ENCODE assay signal across 15 mouse cellular contexts in the genomic region with DNA sequence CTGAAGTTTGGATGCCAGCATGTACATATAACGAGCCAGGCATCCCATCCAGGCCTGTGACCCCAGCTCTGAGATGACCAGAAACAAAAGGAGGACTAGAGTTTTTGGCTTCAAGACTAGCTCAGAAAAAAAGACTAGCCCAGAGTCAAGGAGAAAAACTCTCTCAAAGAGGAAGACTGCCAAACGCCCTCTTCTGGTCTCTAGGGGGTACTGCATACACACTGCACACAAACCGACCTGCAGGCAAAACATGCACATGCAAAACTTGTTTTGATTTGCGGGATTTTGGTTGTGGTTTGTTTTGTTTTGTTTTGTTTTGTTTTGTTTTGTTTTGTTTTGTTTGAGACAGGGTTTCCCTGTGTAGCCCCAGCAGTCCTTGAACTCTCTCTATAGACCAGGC. TPM values are rescaled to one million over a fixed set of nuclear protein-coding genes. Genes with fewer than 3 reads are reported as not detected.
DNase-seq lines count a peak whose midpoint lies in the region; ATAC-seq and TF ChIP-seq lines count a peak whose summit lies in the region.
"Had no signal": no experiment of that assay in that cellular context is flagged by ENCODE, and none has a peak within 500 bp of the region (broad histone marks: within the 10 kb centered on the region; RNA-seq: fewer than 3 reads in every experiment).

No protein-coding gene starts in this region.

- H3K4me1 ChIP-seq in hindbrain, postnatal 0 days (ENCODE audit: insufficient read depth, low read length) = no peaks in the 10 kb centered on the region
- H3K4me1 ChIP-seq in hindbrain, embryonic 16.5 days (ENCODE audit: control insufficient read depth, insufficient read depth, low read depth, low read length) = no peaks in the 10 kb centered on the region
- no peaks in the 10 kb centered on the region for H3K4me1 ChIP-seq in lung, postnatal 0 days (ENCODE audit: insufficient read depth, low read depth, low read length)
- H3K4me1 ChIP-seq in midbrain, embryonic 10.5 days = no peaks in the 10 kb centered on the region
- H3K4me1 ChIP-seq: forebrain, embryonic 12.5 days; heart, embryonic 13.5 days; liver, embryonic 15.5 days had no signal

- TF ChIP-seq CTCF in hindbrain, postnatal 0 days (IDR thresholded peaks at IDR 0.05; ENCODE audit: low read depth) = peak; percentile 54
- TF ChIP-seq CTCF in lung, postnatal 0 days (IDR thresholded peaks at IDR 0.05) = peak; percentile 36

- H3K9me3 ChIP-seq in hindbrain, postnatal 0 days (ENCODE audit: low read length) = no peaks in the 10 kb centered on the region
- H3K9me3 ChIP-seq in hindbrain, embryonic 16.5 days (ENCODE audit: control insufficient read depth, low read length) = peaks cover 2% of the 10 kb centered on the region; the same call in 1 of the 2 replicates
- H3K9me3 ChIP-seq in lung, postnatal 0 days (ENCODE audit: low read length) = no peaks in the 10 kb centered on the region
- no peaks in the 10 kb centered on the region for H3K9me3 ChIP-seq in midbrain, embryonic 10.5 days (replicated peaks)
- H3K9me3 ChIP-seq: heart, embryonic 13.5 days; liver, embryonic 15.5 days had no signal

- no peak for TF ChIP-seq EP300 in lung, postnatal 0 days (IDR thresholded peaks at IDR 0.05)

- peaks cover 3% of the 10 kb centered on the region; the same call in 1 of the 2 replicates for H3K36me3 ChIP-seq in hindbrain, postnatal 0 days (ENCODE audit: insufficient read depth, low read length)
- peaks cover 21% of the 10 kb centered on the region for H3K36me3 ChIP-seq in hindbrain, embryonic 16.5 days (ENCODE audit: control insufficient read depth, insufficient read depth, low read length)
- H3K36me3 ChIP-seq in lung, postnatal 0 days (ENCODE audit: insufficient read depth, low read length) = no peaks in the 10 kb centered on the region
- no peaks in the 10 kb centered on the region for H3K36me3 ChIP-seq in splenic B cell, adult 2 months (ENCODE audit: control insufficient read depth, insufficient read depth, low read length, poor library complexity, severe bottlenecking)
- H3K36me3 ChIP-seq in midbrain, embryonic 10.5 days = no peaks in the 10 kb centered on the region
- H3K36me3 ChIP-seq: forebrain, embryonic 12.5 days; heart, embryonic 13.5 days; liver, embryonic 15.5 days had no signal

- H3K4me3 ChIP-seq in hindbrain, postnatal 0 days (ENCODE audit: low read length) = no peak overlapping the region
- H3K4me3 ChIP-seq in hindbrain, embryonic 16.5 days (ENCODE audit: low read length) = no peak overlapping the region
- no peak overlapping the region for H3K4me3 ChIP-seq in lung, postnatal 0 days (ENCODE audit: low read depth, low read length)
- no peak overlapping the region for H3K4me3 ChIP-seq in midbrain, embryonic 10.5 days
- H3K4me3 ChIP-seq: forebrain, embryonic 12.5 days; heart, embryonic 13.5 days; liver, embryonic 15.5 days had no signal

- WGBS in hindbrain, postnatal 0 days = 77% methylated on average over 4 of the region's 4 CpGs
- WGBS in hindbrain, embryonic 16.5 days = 87% methylated on average over 4 of the region's 4 CpGs
- 77% methylated on average over 4 of the region's 4 CpGs for WGBS in lung, postnatal 0 days
- 85% methylated on average over 4 of the region's 4 CpGs for WGBS in midbrain, embryonic 10.5 days

- no peaks in the 10 kb centered on the region for H3K27me3 ChIP-seq in hindbrain, postnatal 0 days (ENCODE audit: insufficient read depth, low read length)
- no peaks in the 10 kb centered on the region for H3K27me3 ChIP-seq in hindbrain, embryonic 16.5 days (replicated peaks; ENCODE audit: control insufficient read depth, insufficient read depth, low read length)
- H3K27me3 ChIP-seq in lung, postnatal 0 days (replicated peaks; ENCODE audit: insufficient read depth, low read length) = no peaks in the 10 kb centered on the region
- no peaks in the 10 kb centered on the region; the same call in 1 of the 2 replicates for H3K27me3 ChIP-seq in splenic B cell, adult 2 months (ENCODE audit: control insufficient read depth, insufficient read depth, low read length, poor library complexity, severe bottlenecking)
- peaks cover 12% of the 10 kb centered on the region for H3K27me3 ChIP-seq in midbrain, embryonic 10.5 days (ENCODE audit: low read depth, poor library complexity, severe bottlenecking)

- DNase-seq in hindbrain, postnatal 0 days (ENCODE audit: low spot score) = no peak
- no peak for DNase-seq in lung, postnatal 0 days (ENCODE audit: low spot score)
- no peak for DNase-seq in lung, adult 18-20 months
- peak; percentile 11 for DNase-seq in NIH3T3 (ENCODE audit: low read depth)
- peak; percentile 29 for DNase-seq in splenic B cell, adult 2 months (ENCODE audit: low read depth, low spot score)
- DNase-seq in yolk sac, embryonic 10.5 days (ENCODE audit: low spot score) = no peak
- DNase-seq in midbrain, embryonic 10.5 days (ENCODE audit: low spot score) = no peak
- DNase-seq: cerebellum, adult 18-20 months; gastrocnemius, postnatal 25 days; kidney, adult 8-10 months; spleen, adult 18-20 months had no signal

- H3K27ac ChIP-seq in hindbrain, postnatal 0 days = no peak overlapping the region
- no peak overlapping the region for H3K27ac ChIP-seq in hindbrain, embryonic 16.5 days (ENCODE audit: low read depth, low read length)
- H3K27ac ChIP-seq in lung, postnatal 0 days (ENCODE audit: low read length) = no peak overlapping the region
- no peak overlapping the region for H3K27ac ChIP-seq in midbrain, embryonic 10.5 days (replicated peaks)
- H3K27ac ChIP-seq: forebrain, embryonic 12.5 days; heart, embryonic 13.5 days; liver, embryonic 15.5 days had no signal

- H3K4me2 ChIP-seq in hindbrain, postnatal 0 days (ENCODE audit: low read depth, low read length) = no peak overlapping the region
- no peak overlapping the region for H3K4me2 ChIP-seq in hindbrain, embryonic 16.5 days (ENCODE audit: low read length)
- H3K4me2 ChIP-seq in lung, postnatal 0 days (replicated peaks; ENCODE audit: low read depth, low read length) = no peak overlapping the region
- H3K4me2 ChIP-seq: forebrain, embryonic 12.5 days; heart, embryonic 13.5 days; liver, embryonic 15.5 days had no signal

- no peak for ATAC-seq in hindbrain, postnatal 0 days
- no peak for ATAC-seq in hindbrain, embryonic 16.5 days
- ATAC-seq in lung, postnatal 0 days = no peak

- no peak overlapping the region for H3K9ac ChIP-seq in hindbrain, postnatal 0 days (replicated peaks; ENCODE audit: low read length)
- no peak overlapping the region for H3K9ac ChIP-seq in hindbrain, embryonic 16.5 days (ENCODE audit: low read depth, low read length)
- no peak overlapping the region for H3K9ac ChIP-seq in lung, postnatal 0 days (replicated peaks; ENCODE audit: low read depth)
- H3K9ac ChIP-seq: forebrain, embryonic 12.5 days; heart, embryonic 13.5 days; liver, embryonic 15.5 days had no signal

RNA-seq across cellular contexts. Expression of a gene that starts 7.5 kb away (rescaled TPM):
- 24.1 and 24.8 TPM in 2 replicates for total RNA-seq in hindbrain, postnatal 0 days (2014; rRNA removed)
- polyA plus RNA-seq in hindbrain, postnatal 0 days (2015; fragmentation: Nextera tagmentation; extraction: Ambion mirVana) = 2.8 and 3.4 TPM in 2 replicates
- polyA plus RNA-seq in hindbrain, embryonic 16.5 days (2015; fragmentation: Nextera tagmentation; extraction: Ambion mirVana) = 3.1 and 3.7 TPM in 2 replicates
- polyA plus RNA-seq in lung, postnatal 0 days (2015; fragmentation: Nextera tagmentation; extraction: Ambion mirVana) = 0.20 and 0.21 TPM in 2 replicates
- 0.30 and 0.52 TPM in 2 replicates for polyA plus RNA-seq in midbrain, embryonic 10.5 days (2016; fragmentation: Nextera tagmentation; extraction: Ambion mirVana)

RNA-seq across cellular contexts. Expression of a gene that starts 7.8 kb away (rescaled TPM):
- total RNA-seq in hindbrain, postnatal 0 days (2014; rRNA removed) = 19.7 and 23.9 TPM in 2 replicates
- 23.0 and 23.4 TPM in 2 replicates for polyA plus RNA-seq in hindbrain, postnatal 0 days (2015; fragmentation: Nextera tagmentation; extraction: Ambion mirVana)
- polyA plus RNA-seq in hindbrain, embryonic 16.5 days (2015; fragmentation: Nextera tagmentation; extraction: Ambion mirVana) = 23.4 and 23.7 TPM in 2 replicates
- polyA plus RNA-seq in lung, postnatal 0 days (2015; fragmentation: Nextera tagmentation; extraction: Ambion mirVana) = 61.7 and 63.4 TPM in 2 replicates
- 38.9 and 40.9 TPM in 2 replicates for polyA plus RNA-seq in midbrain, embryonic 10.5 days (2016; fragmentation: Nextera tagmentation; extraction: Ambion mirVana)

RNA-seq across cellular contexts. Expression of a gene that starts 33.6 kb away (rescaled TPM):
- 5.0 and 6.3 TPM in 2 replicates for total RNA-seq in hindbrain, postnatal 0 days (2014; rRNA removed)
- polyA plus RNA-seq in hindbrain, postnatal 0 days (2015; fragmentation: Nextera tagmentation; extraction: Ambion mirVana) = 7.9 and 8.4 TPM in 2 replicates
- 9.7 and 10.7 TPM in 2 replicates for polyA plus RNA-seq in hindbrain, embryonic 16.5 days (2015; fragmentation: Nextera tagmentation; extraction: Ambion mirVana)
- polyA plus RNA-seq in lung, postnatal 0 days (2015; fragmentation: Nextera tagmentation; extraction: Ambion mirVana) = 33.0 TPM in 2 replicates
- 18.9 and 21.9 TPM in 2 replicates for polyA plus RNA-seq in midbrain, embryonic 10.5 days (2016; fragmentation: Nextera tagmentation; extraction: Ambion mirVana)

RNA-seq across cellular contexts. Expression of a gene that starts 46.7 kb away (rescaled TPM):
- total RNA-seq in hindbrain, postnatal 0 days (2014; rRNA removed) = 7.2 and 9.4 TPM in 2 replicates
- polyA plus RNA-seq in hindbrain, postnatal 0 days (2015; fragmentation: Nextera tagmentation; extraction: Ambion mirVana) = 7.7 and 8.8 TPM in 2 replicates
- 9.8 and 11.4 TPM in 2 replicates for polyA plus RNA-seq in hindbrain, embryonic 16.5 days (2015; fragmentation: Nextera tagmentation; extraction: Ambion mirVana)
- polyA plus RNA-seq in lung, postnatal 0 days (2015; fragmentation: Nextera tagmentation; extraction: Ambion mirVana) = 79.4 and 79.6 TPM in 2 replicates
- polyA plus RNA-seq in midbrain, embryonic 10.5 days (2016; fragmentation: Nextera tagmentation; extraction: Ambion mirVana) = 16.4 and 19.2 TPM in 2 replicates

RNA-seq across cellular contexts. Expression of a gene that starts 59.1 kb away (rescaled TPM):
- 1.8 and 2.1 TPM in 2 replicates for total RNA-seq in hindbrain, postnatal 0 days (2014; rRNA removed)
- 2.1 and 2.5 TPM in 2 replicates for polyA plus RNA-seq in hindbrain, postnatal 0 days (2015; fragmentation: Nextera tagmentation; extraction: Ambion mirVana)
- 1.8 and 1.9 TPM in 2 replicates for polyA plus RNA-seq in hindbrain, embryonic 16.5 days (2015; fragmentation: Nextera tagmentation; extraction: Ambion mirVana)
- 73.2 and 75.2 TPM in 2 replicates for polyA plus RNA-seq in lung, postnatal 0 days (2015; fragmentation: Nextera tagmentation; extraction: Ambion mirVana)
- 2.3 and 2.5 TPM in 2 replicates for polyA plus RNA-seq in midbrain, embryonic 10.5 days (2016; fragmentation: Nextera tagmentation; extraction: Ambion mirVana)

Comparison
In these comparisons a context has a peak if more than half of its experiments do, and no peak if none do; other contexts are left out.
1. DNase-seq: peak in NIH3T3 (single experiment) and splenic B cell, adult 2 months (single experiment); none in hindbrain, postnatal 0 days (single experiment), lung, postnatal 0 days (single experiment), lung, adult 18-20 months (0 of 2), yolk sac, embryonic 10.5 days (single experiment) and midbrain, embryonic 10.5 days (single experiment).